Mouse (Mus musculus) heart, embryonic 12.5 days (tissue): ENCODE results near the gene Pigl. TPM values are rescaled to one million over a fixed set of nuclear protein-coding genes. Genes with fewer than 3 reads are reported as not detected.
"Not testable (repeated sequence)": the region's sequence is repeated elsewhere in the genome, so short reads cannot be mapped to it uniquely, and the experiment has no call there.

ENCODE experiments used
- ATAC-seq: fragments of 200-750 bp; cut with Nextera tagmentation; 2 replicates; pipeline ENCODE4 v1.8.0; 2017; ENCODE audit warnings: moderate TSS enrichment, moderate library complexity; ENCODE audit not compliant: insufficient number of reproducible peaks, low FRiP score
- H3K27ac ChIP-seq: fragments of 300-500 bp; sonication (generic); 2 replicates; pipeline ENCODE4 v1.5.1; 2016; ENCODE audit warnings: mild to moderate bottlenecking, moderate library complexity; ENCODE audit not compliant: poor library complexity, severe bottlenecking
- H3K27me3 ChIP-seq: fragments of 300-500 bp; sonication (generic); replicated peaks from 2 replicates; pipeline ENCODE4 v1.6.1; 2016; ENCODE audit warnings: mild to moderate bottlenecking, moderate library complexity
- H3K36me3 ChIP-seq: fragments of 300-500 bp; sonication (generic); 2 replicates; pipeline ENCODE4 v1.6.1; 2016; ENCODE audit warnings: mild to moderate bottlenecking, moderate library complexity
- H3K4me1 ChIP-seq: fragments of 300-500 bp; sonication (generic); replicated peaks from 2 replicates; pipeline ENCODE4 v1.6.1; 2016; ENCODE audit warnings: mild to moderate bottlenecking
- H3K4me2 ChIP-seq: fragments of 300-500 bp; sonication (generic); 2 replicates; pipeline ENCODE4 v1.6.1; 2016; ENCODE audit warnings: mild to moderate bottlenecking, moderate library complexity
- H3K4me3 ChIP-seq: fragments of 300-500 bp; sonication (generic); 2 replicates; pipeline ENCODE4 v1.5.1; 2016; ENCODE audit warnings: mild to moderate bottlenecking
- H3K9ac ChIP-seq: fragments of 300-500 bp; sonication (generic); 2 replicates; pipeline ENCODE4 v1.6.1; 2016; ENCODE audit warnings: mild to moderate bottlenecking, moderate library complexity
- H3K9me3 ChIP-seq: fragments of 300-500 bp; sonication (generic); replicated peaks from 2 replicates; pipeline ENCODE4 v1.6.1; 2016; ENCODE audit warnings: mild to moderate bottlenecking, moderate library complexity
- WGBS: fragments of 180-500 bp; shearing (Covaris S2); methylation state at CpG from one replicate; pipeline ENCODE4 v1.1.7; 2016; 5-methylcytosine and 5-hydroxymethylcytosine counted together
- polyA plus RNA-seq: library from polyadenylated mRNA; unstranded; fragments of >200 nt; fragmentation: Nextera tagmentation; extraction: Ambion mirVana; gene quantifications from 2 replicates; pipeline ENCODE4 v1.2.1, GENCODE M21; 2016

Gene Pigl
- polyA plus RNA-seq, 1 experiment from 2014 or later, result 10.3 TPM

- not testable (repeated sequence) for H3K36me3 ChIP-seq, H3K9me3 ChIP-seq, H3K27me3 ChIP-seq, H3K4me3 ChIP-seq, H3K4me2 ChIP-seq, H3K9ac ChIP-seq, ATAC-seq, H3K27ac ChIP-seq
- H3K4me1 ChIP-seq, result peaks cover 19% of the 10 kb centered on the region
These were observed 9.0 kb downstream of the Pigl start for GRCm38 (mm10) chr11:62467289-62467688.

GRCm38 (mm10) chr11:62470451-62470850, 12.2 kb downstream of the Pigl start:
- ATAC-seq, result no peak

GRCm38 (mm10) chr11:62473516-62473915, 15.3 kb downstream of the Pigl start:
- H3K9ac ChIP-seq, result no peak overlapping the region
- peaks cover 4% of the 10 kb centered on the region for H3K4me1 ChIP-seq
- no peak for ATAC-seq
- WGBS, result 90% methylated on average over 5 of the region's 5 CpGs
- H3K9me3 ChIP-seq, result no peaks in the 10 kb centered on the region
- H3K4me2 ChIP-seq, result no peak overlapping the region
- H3K27me3 ChIP-seq, result no peaks in the 10 kb centered on the region
- no peaks in the 10 kb centered on the region for H3K36me3 ChIP-seq
- H3K4me3 ChIP-seq, result no peak overlapping the region
- H3K27ac ChIP-seq, result no peak overlapping the region

More at GRCm38 (mm10) chr11:62470451-62470850, 12.2 kb downstream of the Pigl start:
- Histone ChIP-seq H3K4me2 (no peak overlapping the region), H3K9ac (no peak overlapping the region), H3K27ac (no peak overlapping the region), H3K9me3 (no peaks in the 10 kb centered on the region), H3K27me3 (no peaks in the 10 kb centered on the region), H3K4me1 (peaks cover 7% of the 10 kb centered on the region), H3K36me3 (no peaks in the 10 kb centered on the region), H3K4me3 (no peak overlapping the region)
- 88% methylated on average over 6 of the region's 6 CpGs for whole genome bisulfite sequencing

- Histone ChIP-seq H3K9me3 (no peaks in the 10 kb centered on the region), H3K9ac (no peak overlapping the region), H3K27me3 (no peaks in the 10 kb centered on the region), H3K4me3 (no peak overlapping the region), H3K4me1 (peaks cover 12% of the 10 kb centered on the region), H3K27ac (no peak overlapping the region), H3K36me3 (no peaks in the 10 kb centered on the region), H3K4me2 (no peak overlapping the region)
- no peak for ATAC-seq
- WGBS, result 72% methylated on average over 4 of the region's 4 CpGs
These were observed 17.9 kb downstream of the Pigl start for GRCm38 (mm10) chr11:62476156-62476555.

GRCm38 (mm10) chr11:62478931-62479330, 20.7 kb downstream of the Pigl start:
- Histone ChIP-seq H3K36me3 (no peaks in the 10 kb centered on the region), H3K9ac (no peak overlapping the region), H3K9me3 (no peaks in the 10 kb centered on the region), H3K27ac (no peak overlapping the region), H3K4me1 (peaks cover 12% of the 10 kb centered on the region), H3K4me2 (no peak overlapping the region), H3K4me3 (no peak overlapping the region), H3K27me3 (no peaks in the 10 kb centered on the region)
- ATAC-seq, result no peak
- WGBS, result 62% methylated on average over 6 of the region's 6 CpGs

- no peaks in the 10 kb centered on the region for H3K9me3 ChIP-seq
- no peak for ATAC-seq
- peaks cover 12% of the 10 kb centered on the region for H3K4me1 ChIP-seq
- 87% methylated on average over 5 of the region's 5 CpGs for WGBS
- no peaks in the 10 kb centered on the region for H3K36me3 ChIP-seq
- no peak overlapping the region for H3K9ac ChIP-seq
- no peak overlapping the region for H3K4me3 ChIP-seq
- no peak overlapping the region for H3K27ac ChIP-seq
- no peak overlapping the region for H3K4me2 ChIP-seq
- H3K27me3 ChIP-seq, result no peaks in the 10 kb centered on the region
These were observed 21.3 kb downstream of the Pigl start for GRCm38 (mm10) chr11:62479581-62479980.

- no peak overlapping the region for H3K27ac ChIP-seq
- H3K9me3 ChIP-seq, result no peaks in the 10 kb centered on the region
- no peak for ATAC-seq
- no peaks in the 10 kb centered on the region for H3K36me3 ChIP-seq
- 95% methylated on average over 1 of the region's 1 CpGs for WGBS
- no peak overlapping the region for H3K4me2 ChIP-seq
- no peaks in the 10 kb centered on the region for H3K4me1 ChIP-seq
- no peak overlapping the region for H3K9ac ChIP-seq
- no peaks in the 10 kb centered on the region for H3K27me3 ChIP-seq
- no peak overlapping the region for H3K4me3 ChIP-seq
These were observed 28.7 kb downstream of the Pigl start for GRCm38 (mm10) chr11:62486949-62487348.

- H3K4me2 ChIP-seq, result no peak overlapping the region
- WGBS, result 92% methylated on average over 10 of the region's 10 CpGs
- H3K27me3 ChIP-seq, result no peaks in the 10 kb centered on the region
- H3K27ac ChIP-seq, result no peak overlapping the region
- H3K4me3 ChIP-seq, result no peak overlapping the region
- no peak overlapping the region for H3K9ac ChIP-seq
- H3K4me1 ChIP-seq, result no peaks in the 10 kb centered on the region
- ATAC-seq, result no peak
- H3K9me3 ChIP-seq, result no peaks in the 10 kb centered on the region
- no peaks in the 10 kb centered on the region for H3K36me3 ChIP-seq
These were observed 29.5 kb downstream of the Pigl start for GRCm38 (mm10) chr11:62487540-62488350.

- WGBS, result 95% methylated on average over 6 of the region's 6 CpGs
- Histone ChIP-seq H3K27me3 (no peaks in the 10 kb centered on the region), H3K4me3 (no peak overlapping the region), H3K27ac (no peak overlapping the region), H3K4me1 (peaks cover 21% of the 10 kb centered on the region), H3K36me3 (no peaks in the 10 kb centered on the region), H3K4me2 (no peak overlapping the region), H3K9me3 (no peaks in the 10 kb centered on the region), H3K9ac (no peak overlapping the region)
- ATAC-seq, result no peak
These were observed 35.4 kb downstream of the Pigl start for GRCm38 (mm10) chr11:62493701-62494100.

- peaks cover 21% of the 10 kb centered on the region for H3K4me1 ChIP-seq
- ATAC-seq, result peak; percentile 61
- no peaks in the 10 kb centered on the region for H3K27me3 ChIP-seq
- no peaks in the 10 kb centered on the region for H3K9me3 ChIP-seq
- peak overlapping the region; percentile 30 for H3K9ac ChIP-seq
- H3K36me3 ChIP-seq, result no peaks in the 10 kb centered on the region
- no peak overlapping the region for H3K4me3 ChIP-seq
- peak overlapping the region; percentile 17; the same call in 1 of the 2 replicates for H3K4me2 ChIP-seq
- H3K27ac ChIP-seq, result peak overlapping the region; percentile 75
- WGBS, result 9% methylated on average over 6 of the region's 6 CpGs
These were observed 36.6 kb downstream of the Pigl start for GRCm38 (mm10) chr11:62494754-62495275.

- Histone ChIP-seq H3K27me3 (no peaks in the 10 kb centered on the region), H3K4me2 (peak overlapping the region; percentile 17; the same call in 1 of the 2 replicates), H3K27ac (peak overlapping the region; percentile 75), H3K9me3 (no peaks in the 10 kb centered on the region), H3K4me1 (peaks cover 21% of the 10 kb centered on the region), H3K9ac (peak overlapping the region; percentile 30), H3K4me3 (no peak overlapping the region), H3K36me3 (no peaks in the 10 kb centered on the region)
- 0 out of 2 replicates have a peak, but pooled peaks have one; percentile 29 for ATAC-seq
- WGBS, result 29% methylated on average over 7 of the region's 10 CpGs
These were observed 37.1 kb downstream of the Pigl start for GRCm38 (mm10) chr11:62495276-62495801.
